Comparison of ENCODE assay signal across 26 mouse cellular contexts in genomic region chr11:94904306-94904705, GRCm38 (mm10).
"Had no signal": no experiment of that assay in that cellular context is flagged by ENCODE, and none has a peak within 500 bp of the region (broad histone marks: within the 10 kb centered on the region; RNA-seq: fewer than 3 reads in every experiment).

No protein-coding gene starts in this region.

- ATAC-seq: hindbrain, postnatal 0 days; intestine, embryonic 16.5 days; liver, postnatal 0 days had no signal

- H3K4me2 ChIP-seq: heart, embryonic 11.5 days; heart, embryonic 13.5 days; heart, embryonic 15.5 days; hindbrain, embryonic 13.5 days; limb, embryonic 12.5 days; liver, embryonic 11.5 days; liver, embryonic 13.5 days; liver, embryonic 15.5 days had no signal

- H3K27ac ChIP-seq: heart, adult 2 months; heart, embryonic 13.5 days; heart, embryonic 15.5 days; hindbrain, embryonic 13.5 days; hindbrain, postnatal 0 days; left cerebral cortex, adult 2 months; limb, embryonic 10.5 days; limb, embryonic 12.5 days; liver, embryonic 13.5 days; liver, embryonic 15.5 days had no signal

- H3K9me3 ChIP-seq: heart, embryonic 13.5 days; heart, embryonic 15.5 days; hindbrain, embryonic 13.5 days; limb, embryonic 10.5 days; limb, embryonic 12.5 days; liver, embryonic 13.5 days; liver, embryonic 15.5 days had no signal

- H3K4me1 ChIP-seq: heart, embryonic 13.5 days; heart, embryonic 15.5 days; hindbrain, embryonic 13.5 days; limb, embryonic 10.5 days; limb, embryonic 12.5 days; liver, embryonic 13.5 days; liver, embryonic 15.5 days had no signal

- H3K4me3 ChIP-seq: heart, adult 2 months; heart, embryonic 13.5 days; heart, embryonic 15.5 days; hindbrain, embryonic 13.5 days; left cerebral cortex, adult 2 months; limb, embryonic 10.5 days; limb, embryonic 12.5 days; liver, embryonic 13.5 days; liver, embryonic 15.5 days had no signal

- H3K9ac ChIP-seq: heart, embryonic 13.5 days; heart, embryonic 15.5 days; hindbrain, embryonic 13.5 days; limb, embryonic 12.5 days; liver, embryonic 13.5 days; liver, embryonic 15.5 days; liver, postnatal 0 days had no signal

- DNase-seq: gastrocnemius, postnatal 14 days; gastrocnemius, postnatal 36 days; heart, adult 11 months; heart, adult 2 months; heart, postnatal 14 days; heart, postnatal 36 days; kidney, adult 11 months; kidney, adult 2 months; kidney, adult 9 months; kidney, postnatal 10 days; kidney, postnatal 25 days; kidney, postnatal 4 days; liver; liver, embryonic 13.5 days; liver, postnatal 0 days had no signal

- H3K36me3 ChIP-seq: heart, embryonic 13.5 days; heart, embryonic 15.5 days; hindbrain, embryonic 13.5 days; limb, embryonic 10.5 days; limb, embryonic 12.5 days; liver, embryonic 13.5 days; liver, embryonic 15.5 days had no signal

- H3K27me3 ChIP-seq: heart, embryonic 13.5 days; heart, embryonic 15.5 days; hindbrain, embryonic 13.5 days; limb, embryonic 12.5 days; liver, embryonic 13.5 days; liver, embryonic 15.5 days had no signal
